Mouse (Mus musculus): Measurements from ENCODE around the gene Dgkg. TPM values are rescaled to one million over a fixed set of nuclear protein-coding genes. Genes with fewer than 3 reads are reported as not detected.

Dgkg gene
- polyA plus RNA-seq (2014; fragmentation: Nextera tagmentation; extraction: Ambion mirVana) = 0.76 and 0.84 TPM in 2 replicates

DNA sequence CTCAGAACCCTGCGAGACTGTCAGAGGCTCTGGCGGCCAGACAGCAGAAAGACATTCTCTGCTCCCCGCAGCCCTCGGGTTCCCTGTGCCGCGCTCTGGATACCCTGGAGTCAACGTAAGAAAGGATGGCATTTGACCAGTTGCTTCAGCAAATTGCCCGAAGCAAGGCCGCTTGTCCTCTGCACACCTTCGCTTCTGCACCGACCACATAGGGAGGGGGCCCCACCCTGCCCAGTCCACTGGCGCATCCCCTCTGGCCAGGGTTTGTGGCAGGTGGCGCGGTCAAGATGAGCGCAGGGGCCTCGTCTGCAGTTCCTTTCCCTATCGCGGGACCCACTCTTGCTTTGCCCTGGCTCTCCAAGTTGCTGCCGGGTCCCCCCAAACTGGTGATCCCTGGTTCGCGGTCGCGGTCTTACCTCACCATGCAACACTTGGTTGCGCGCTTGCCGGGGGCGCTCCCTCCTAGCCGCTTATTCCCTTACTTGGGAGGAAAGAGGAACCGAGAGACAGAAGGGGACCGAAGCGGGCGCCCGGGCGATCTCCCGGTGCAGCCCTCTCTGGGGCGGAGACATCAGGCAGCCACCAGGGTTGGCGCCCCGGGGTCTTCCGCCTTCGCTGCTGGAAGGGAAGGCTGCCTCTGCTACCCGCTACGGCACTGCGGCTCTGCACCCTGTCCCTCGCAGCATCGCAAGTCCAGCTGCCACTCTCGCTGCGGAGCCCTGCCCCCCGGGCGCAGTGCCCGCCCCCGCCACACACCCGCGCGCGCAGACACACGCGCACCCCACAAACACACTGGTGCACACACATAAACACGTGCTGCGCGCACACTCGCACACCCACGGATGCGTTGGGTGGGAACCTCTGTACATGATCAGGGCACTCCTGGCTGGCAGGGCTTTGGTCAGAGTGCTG, at the start of gene Dgkg:
TSS of gene Dgkg (minus strand) at position 689 of the 912 bp plus-strand sequence.
- ATAC-seq (ENCODE audit: low FRiP score, low TSS enrichment) (peak; percentile 64), DNase-seq (peak; percentile 59)
- H3K36me3 ChIP-seq (ENCODE audit: control insufficient read depth, insufficient read depth, low read length) = no peaks in the 10 kb centered on the region
- WGBS = under 1% methylated on average over 62 of the region's 63 CpGs
- H3K4me1 ChIP-seq (ENCODE audit: control insufficient read depth, insufficient read depth, low read length) = 0 out of 2 replicates have a peak, but pooled peaks cover 9% of the 10 kb centered on the region
- H3K27me3 ChIP-seq (ENCODE audit: control insufficient read depth, insufficient read depth, low read length) = peaks cover 35% of the 10 kb centered on the region
- no peaks in the 10 kb centered on the region for H3K9me3 ChIP-seq (ENCODE audit: control insufficient read depth, low read length)
- peak within 1 kb of the TSS; percentile 53 for H3K9ac ChIP-seq (replicated peaks; ENCODE audit: low read length)
- peak within 1 kb of the TSS; percentile 45 for H3K4me3 ChIP-seq (replicated peaks; ENCODE audit: low read depth, low read length)
- H3K4me2 ChIP-seq (ENCODE audit: low read length) = peak within 1 kb of the TSS; percentile 82
- no peak within 1 kb of the TSS for H3K27ac ChIP-seq (replicated peaks; ENCODE audit: low read depth, low read length)

DNA sequence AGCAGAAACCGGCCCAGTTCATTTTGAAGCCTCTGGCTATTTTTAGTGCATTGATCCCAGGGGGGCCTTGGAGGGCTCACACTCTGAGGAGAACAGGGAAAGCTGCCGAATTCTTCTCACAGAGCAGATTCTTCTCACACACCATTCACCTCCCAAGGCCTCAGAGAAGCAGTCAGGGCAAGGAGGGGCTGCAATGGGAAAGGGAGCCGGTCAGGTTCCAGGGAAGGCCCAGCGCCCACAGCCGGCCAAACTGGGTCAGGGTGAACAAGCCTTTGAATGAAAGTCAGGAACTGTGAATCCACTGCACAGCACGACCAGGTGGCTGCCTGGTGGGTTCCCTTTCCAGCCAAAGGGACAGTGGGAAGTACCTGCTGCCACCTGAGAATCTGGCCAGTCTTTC, 47.9 kb upstream of the Dgkg start:
- Histone ChIP-seq H3K4me2 (ENCODE audit: low read length) (no peak overlapping the region), H3K4me1 (ENCODE audit: control insufficient read depth, insufficient read depth, low read length) (no peaks in the 10 kb centered on the region), H3K36me3 (ENCODE audit: control insufficient read depth, insufficient read depth, low read length) (no peaks in the 10 kb centered on the region), H3K9me3 (ENCODE audit: control insufficient read depth, low read length) (no peaks in the 10 kb centered on the region), H3K9ac (replicated peaks; ENCODE audit: low read length) (no peak overlapping the region), H3K27me3 (ENCODE audit: control insufficient read depth, insufficient read depth, low read length) (no peaks in the 10 kb centered on the region), H3K27ac (replicated peaks; ENCODE audit: low read depth, low read length) (no peak overlapping the region), H3K4me3 (replicated peaks; ENCODE audit: low read depth, low read length) (no peak overlapping the region)
- ATAC-seq (ENCODE audit: low FRiP score, low TSS enrichment) = no peak
- no peak for DNase-seq
- WGBS = 51% methylated on average over 6 of the region's 6 CpGs

DNA sequence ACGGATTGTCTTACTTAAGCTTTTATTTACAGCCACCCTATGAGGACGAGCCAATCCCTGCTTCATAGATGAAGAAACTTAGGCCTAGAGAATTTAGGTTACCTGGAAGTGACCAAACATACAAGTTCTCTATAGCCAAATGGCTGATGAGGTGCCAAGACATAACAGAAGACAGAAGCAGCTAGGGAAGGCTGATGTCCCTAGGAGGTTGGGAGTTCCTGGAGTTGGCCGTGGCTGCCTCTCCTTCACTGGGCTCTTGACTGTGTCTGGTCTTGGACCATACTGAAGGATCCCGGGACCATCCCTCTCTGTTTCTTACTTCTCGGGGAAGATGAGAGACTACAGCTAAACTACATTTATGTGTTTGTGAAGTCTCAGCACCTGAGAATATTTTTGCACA, 47.1 kb upstream of the Dgkg start:
- no peaks in the 10 kb centered on the region for H3K27me3 ChIP-seq (ENCODE audit: control insufficient read depth, insufficient read depth, low read length)
- 93% methylated on average over 5 of the region's 5 CpGs for WGBS
- H3K4me1 ChIP-seq (ENCODE audit: control insufficient read depth, insufficient read depth, low read length) = no peaks in the 10 kb centered on the region
- DNase-seq (no peak), ATAC-seq (ENCODE audit: low FRiP score, low TSS enrichment) (no peak)
- H3K27ac ChIP-seq (replicated peaks; ENCODE audit: low read depth, low read length) = no peak overlapping the region
- H3K9me3 ChIP-seq (ENCODE audit: control insufficient read depth, low read length) = no peaks in the 10 kb centered on the region
- H3K36me3 ChIP-seq (ENCODE audit: control insufficient read depth, insufficient read depth, low read length) = no peaks in the 10 kb centered on the region
- H3K4me2 ChIP-seq (ENCODE audit: low read length) = no peak overlapping the region
- H3K9ac ChIP-seq (replicated peaks; ENCODE audit: low read length) = no peak overlapping the region
- H3K4me3 ChIP-seq (replicated peaks; ENCODE audit: low read depth, low read length) = no peak overlapping the region

DNA sequence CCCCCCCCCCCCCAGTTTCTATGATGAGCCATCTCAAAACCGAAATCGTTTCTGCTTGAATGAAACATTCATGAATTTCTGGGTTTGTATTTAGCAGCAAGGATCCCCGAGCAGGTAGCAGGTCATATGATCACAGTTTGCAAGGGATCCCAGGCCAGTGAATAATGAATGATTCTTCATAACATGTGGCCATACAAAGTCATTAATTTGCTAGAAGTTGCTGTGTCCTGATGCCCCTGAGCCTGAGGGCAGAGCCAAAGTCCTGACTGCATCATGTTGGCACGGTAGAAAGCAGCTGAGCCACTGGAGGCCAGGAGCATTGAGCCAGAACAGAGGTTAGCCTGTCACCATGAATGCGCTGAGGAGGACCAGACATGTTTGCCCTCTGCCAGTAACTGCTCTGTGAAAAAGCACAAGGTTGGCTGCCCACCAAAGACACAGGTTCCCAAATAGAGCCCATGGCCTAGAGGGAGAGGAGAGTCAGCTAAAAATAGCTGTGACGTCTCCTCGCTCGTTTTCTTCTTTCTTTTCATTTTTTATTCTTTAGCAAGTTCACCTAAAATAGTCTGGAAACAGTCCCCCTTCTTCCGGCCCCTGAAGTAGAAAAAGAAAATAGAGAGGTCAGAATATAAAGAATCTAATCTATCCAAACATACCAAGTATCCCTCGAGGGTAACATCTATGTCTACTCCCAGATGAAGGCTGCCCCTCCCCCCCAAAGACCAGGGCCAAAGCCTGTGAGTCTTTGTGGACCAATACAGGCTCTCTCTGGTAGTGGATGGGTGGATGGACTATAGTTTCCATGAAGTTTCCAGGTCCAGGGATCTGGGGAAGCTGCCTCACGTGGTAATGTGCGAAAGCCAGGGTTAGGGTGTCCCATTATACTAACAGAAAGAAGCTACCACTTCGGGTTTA, 42.1 kb upstream of the Dgkg start:
- Histone ChIP-seq H3K4me3 (replicated peaks; ENCODE audit: low read depth, low read length) (no peak overlapping the region), H3K27me3 (ENCODE audit: control insufficient read depth, insufficient read depth, low read length) (no peaks in the 10 kb centered on the region), H3K4me1 (ENCODE audit: control insufficient read depth, insufficient read depth, low read length) (no peaks in the 10 kb centered on the region), H3K9ac (replicated peaks; ENCODE audit: low read length) (no peak overlapping the region), H3K4me2 (ENCODE audit: low read length) (no peak overlapping the region), H3K36me3 (ENCODE audit: control insufficient read depth, insufficient read depth, low read length) (no peaks in the 10 kb centered on the region), H3K9me3 (ENCODE audit: control insufficient read depth, low read length) (no peaks in the 10 kb centered on the region), H3K27ac (replicated peaks; ENCODE audit: low read depth, low read length) (no peak overlapping the region)
- DNase-seq = no peak
- ATAC-seq (ENCODE audit: low FRiP score, low TSS enrichment) = no peak
- whole genome bisulfite sequencing = 77% methylated on average over 13 of the region's 13 CpGs

DNA sequence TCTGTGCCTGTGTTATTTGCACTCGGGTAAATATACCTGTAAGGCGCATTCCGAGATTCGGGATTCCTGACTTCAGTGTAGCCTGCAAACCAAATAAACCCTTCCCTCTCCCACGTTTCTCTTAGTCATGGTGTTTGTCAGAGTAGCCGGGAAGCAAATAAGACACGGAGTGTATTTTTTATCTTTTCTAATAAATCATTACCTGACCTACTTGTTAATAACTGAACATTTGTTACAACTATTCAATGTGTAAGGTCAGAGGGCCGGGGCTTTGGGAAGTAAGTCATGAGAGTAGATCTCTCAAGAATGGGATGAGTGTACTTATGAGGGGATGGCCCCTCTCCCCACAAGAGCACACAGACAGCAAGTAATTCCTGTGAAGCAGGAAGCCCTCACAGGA, 41.1 kb upstream of the Dgkg start:
- Histone ChIP-seq H3K4me1 (ENCODE audit: control insufficient read depth, insufficient read depth, low read length) (no peaks in the 10 kb centered on the region), H3K36me3 (ENCODE audit: control insufficient read depth, insufficient read depth, low read length) (no peaks in the 10 kb centered on the region), H3K27ac (replicated peaks; ENCODE audit: low read depth, low read length) (no peak overlapping the region), H3K4me2 (ENCODE audit: low read length) (no peak overlapping the region), H3K9me3 (ENCODE audit: control insufficient read depth, low read length) (no peaks in the 10 kb centered on the region), H3K27me3 (ENCODE audit: control insufficient read depth, insufficient read depth, low read length) (no peaks in the 10 kb centered on the region), H3K4me3 (replicated peaks; ENCODE audit: low read depth, low read length) (no peak overlapping the region), H3K9ac (replicated peaks; ENCODE audit: low read length) (no peak overlapping the region)
- ATAC-seq (ENCODE audit: low FRiP score, low TSS enrichment) (no peak), DNase-seq (no peak)
- WGBS = 89% methylated on average over 8 of the region's 8 CpGs

DNA sequence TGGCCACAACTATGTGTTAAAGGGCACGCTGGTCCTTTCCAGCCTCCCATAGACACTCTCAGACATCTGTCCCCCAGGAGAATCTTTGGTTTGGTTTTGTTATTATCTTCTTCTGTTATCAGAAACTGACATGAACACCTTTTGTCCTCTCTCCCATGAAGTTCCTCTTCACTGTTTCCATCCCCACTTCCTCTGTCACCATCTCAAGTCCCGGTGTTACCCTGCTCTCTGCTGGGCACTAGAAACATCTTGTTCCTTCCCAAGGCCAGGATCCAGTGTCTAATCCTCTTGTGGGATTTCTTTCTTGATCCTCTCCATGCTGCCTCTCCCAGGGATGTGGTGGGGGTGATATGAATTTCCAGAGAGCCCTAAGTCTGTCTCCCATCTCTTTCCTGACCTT, 32.6 kb upstream of the Dgkg start:
- Histone ChIP-seq H3K9me3 (ENCODE audit: control insufficient read depth, low read length) (no peaks in the 10 kb centered on the region), H3K9ac (replicated peaks; ENCODE audit: low read length) (no peak overlapping the region), H3K27ac (replicated peaks; ENCODE audit: low read depth, low read length) (no peak overlapping the region), H3K4me2 (ENCODE audit: low read length) (no peak overlapping the region), H3K4me1 (ENCODE audit: control insufficient read depth, insufficient read depth, low read length) (no peaks in the 10 kb centered on the region), H3K27me3 (ENCODE audit: control insufficient read depth, insufficient read depth, low read length) (no peaks in the 10 kb centered on the region), H3K36me3 (ENCODE audit: control insufficient read depth, insufficient read depth, low read length) (no peaks in the 10 kb centered on the region), H3K4me3 (replicated peaks; ENCODE audit: low read depth, low read length) (no peak overlapping the region)
- ATAC-seq (ENCODE audit: low FRiP score, low TSS enrichment) (no peak), DNase-seq (no peak)
- 94% methylated on average over 2 of the region's 2 CpGs for WGBS

DNA sequence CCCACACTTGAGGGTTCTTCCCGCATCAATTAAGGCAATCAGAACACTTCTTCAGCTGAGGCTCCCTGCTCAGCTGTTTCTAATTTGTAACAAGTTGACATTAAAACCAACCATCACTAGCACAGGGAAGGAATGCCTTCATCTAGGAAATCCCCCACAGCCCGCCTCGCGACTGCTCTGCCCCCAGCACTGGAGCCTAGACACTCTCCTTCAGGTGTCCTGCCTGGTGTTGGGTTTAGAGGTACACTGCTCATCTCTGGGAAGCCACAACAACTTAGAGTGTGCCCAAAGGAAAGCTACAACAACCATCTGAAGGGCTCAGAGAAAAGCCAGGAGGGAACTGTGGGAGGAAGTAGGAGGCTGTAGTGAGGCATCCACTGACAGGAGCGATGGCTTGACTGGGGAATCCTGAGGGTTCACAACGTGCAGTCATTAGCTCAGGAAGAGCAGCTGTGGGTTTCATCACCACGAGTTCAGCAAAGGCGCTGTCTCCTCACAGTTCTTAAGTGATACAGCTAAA, 30.8 kb upstream of the Dgkg start:
- Histone ChIP-seq H3K27ac (replicated peaks; ENCODE audit: low read depth, low read length) (no peak overlapping the region), H3K9me3 (ENCODE audit: control insufficient read depth, low read length) (no peaks in the 10 kb centered on the region), H3K4me3 (replicated peaks; ENCODE audit: low read depth, low read length) (no peak overlapping the region), H3K9ac (replicated peaks; ENCODE audit: low read length) (no peak overlapping the region), H3K4me1 (ENCODE audit: control insufficient read depth, insufficient read depth, low read length) (no peaks in the 10 kb centered on the region), H3K27me3 (ENCODE audit: control insufficient read depth, insufficient read depth, low read length) (no peaks in the 10 kb centered on the region), H3K36me3 (ENCODE audit: control insufficient read depth, insufficient read depth, low read length) (no peaks in the 10 kb centered on the region), H3K4me2 (ENCODE audit: low read length) (no peak overlapping the region)
- ATAC-seq (ENCODE audit: low FRiP score, low TSS enrichment) (no peak), DNase-seq (no peak)
- 84% methylated on average over 8 of the region's 8 CpGs for WGBS

DNA sequence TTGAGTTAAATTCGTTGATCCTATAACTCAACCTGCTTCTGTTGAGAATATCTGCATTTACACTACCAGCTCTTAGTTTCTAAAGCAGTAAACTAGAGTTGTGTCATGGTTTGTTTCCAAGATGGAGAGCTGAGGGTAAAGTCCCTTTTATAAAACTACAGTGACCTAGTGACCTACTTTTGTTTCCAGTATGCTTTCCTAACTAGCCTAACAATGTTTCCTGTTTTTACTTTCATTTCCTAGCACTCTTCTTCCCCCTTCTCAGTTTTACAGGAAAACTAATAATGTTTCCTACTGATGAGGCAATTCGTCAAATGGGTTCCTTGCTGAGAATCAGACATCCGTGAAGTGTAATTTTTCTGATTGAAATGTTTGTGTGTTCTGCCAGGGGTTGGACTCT, 26.6 kb upstream of the Dgkg start:
- DNase-seq = no peak

More for the DNA sequence above, 26.6 kb upstream of the Dgkg start:
- Histone ChIP-seq H3K4me3 (replicated peaks; ENCODE audit: low read depth, low read length) (no peak overlapping the region), H3K9ac (replicated peaks; ENCODE audit: low read length) (no peak overlapping the region), H3K36me3 (ENCODE audit: control insufficient read depth, insufficient read depth, low read length) (no peaks in the 10 kb centered on the region), H3K4me2 (ENCODE audit: low read length) (no peak overlapping the region), H3K27ac (replicated peaks; ENCODE audit: low read depth, low read length) (no peak overlapping the region), H3K27me3 (ENCODE audit: control insufficient read depth, insufficient read depth, low read length) (no peaks in the 10 kb centered on the region), H3K4me1 (ENCODE audit: control insufficient read depth, insufficient read depth, low read length) (no peaks in the 10 kb centered on the region), H3K9me3 (ENCODE audit: control insufficient read depth, low read length) (no peaks in the 10 kb centered on the region)
- WGBS = 89% methylated on average over 3 of the region's 3 CpGs
- no peak for ATAC-seq (ENCODE audit: low FRiP score, low TSS enrichment)
